ENCODE assay signal across 9 mouse cellular contexts in genomic region chr11:100485801-100486538, GRCm38 (mm10). TPM values are rescaled to one million over a fixed set of nuclear protein-coding genes. Genes with fewer than 3 reads are reported as not detected.
DNase-seq lines count a peak whose midpoint lies in the region; ATAC-seq lines count a peak whose summit lies in the region.
"Had no signal": no experiment of that assay in that cellular context is flagged by ENCODE, and none has a peak within 500 bp of the region (broad histone marks: within the 10 kb centered on the region; RNA-seq: fewer than 3 reads in every experiment).

No protein-coding gene starts in this region.

- H3K4me3 ChIP-seq in midbrain, embryonic 10.5 days, result no peak overlapping the region
- no peak overlapping the region for H3K4me3 ChIP-seq in midbrain, embryonic 15.5 days
- H3K4me3 ChIP-seq in forebrain, embryonic 10.5 days, result no peak overlapping the region
- H3K4me3 ChIP-seq: midbrain, embryonic 12.5 days had no signal

- no peak overlapping the region for H3K27ac ChIP-seq in midbrain, embryonic 10.5 days (replicated peaks)
- no peak overlapping the region for H3K27ac ChIP-seq in midbrain, embryonic 15.5 days
- H3K27ac ChIP-seq in forebrain, embryonic 10.5 days, result no peak overlapping the region
- H3K27ac ChIP-seq: midbrain, embryonic 12.5 days had no signal

- 90% methylated on average over 8 of the region's 8 CpGs for WGBS in midbrain, embryonic 10.5 days
- WGBS in midbrain, embryonic 15.5 days, result 86% methylated on average over 8 of the region's 8 CpGs
- WGBS in forebrain, embryonic 10.5 days, result 91% methylated on average over 8 of the region's 8 CpGs

- no peak overlapping the region for H3K9ac ChIP-seq in midbrain, embryonic 15.5 days
- H3K9ac ChIP-seq: midbrain, embryonic 12.5 days had no signal

- H3K4me1 ChIP-seq in midbrain, embryonic 10.5 days, result no peaks in the 10 kb centered on the region
- no peaks in the 10 kb centered on the region for H3K4me1 ChIP-seq in midbrain, embryonic 15.5 days
- no peaks in the 10 kb centered on the region for H3K4me1 ChIP-seq in forebrain, embryonic 10.5 days
- H3K4me1 ChIP-seq: midbrain, embryonic 12.5 days had no signal

- no peaks in the 10 kb centered on the region for H3K27me3 ChIP-seq in midbrain, embryonic 10.5 days (ENCODE audit: low read depth, poor library complexity, severe bottlenecking)
- no peaks in the 10 kb centered on the region for H3K27me3 ChIP-seq in midbrain, embryonic 15.5 days (replicated peaks)
- no peaks in the 10 kb centered on the region for H3K27me3 ChIP-seq in forebrain, embryonic 10.5 days (ENCODE audit: poor library complexity, severe bottlenecking)
- H3K27me3 ChIP-seq: midbrain, embryonic 12.5 days had no signal

- no peak overlapping the region for H3K4me2 ChIP-seq in midbrain, embryonic 15.5 days
- H3K4me2 ChIP-seq: midbrain, embryonic 12.5 days had no signal

- peaks cover 100% of the 10 kb centered on the region for H3K36me3 ChIP-seq in midbrain, embryonic 10.5 days
- H3K36me3 ChIP-seq in midbrain, embryonic 15.5 days (replicated peaks), result peaks cover 68% of the 10 kb centered on the region
- peaks cover 100% of the 10 kb centered on the region for H3K36me3 ChIP-seq in forebrain, embryonic 10.5 days (replicated peaks)

- DNase-seq in CD4-positive, CD25-positive, alpha-beta regulatory T cell, adult 2 months (ENCODE audit: low read depth, low spot score), result peak; percentile 78
- peak; percentile 25 for DNase-seq in midbrain, embryonic 10.5 days (ENCODE audit: low spot score)
- peak; percentile 61 for DNase-seq in embryo, embryonic 11 days
- peak; percentile 16 for DNase-seq in lung, postnatal 25 days (ENCODE audit: low spot score)
- DNase-seq in forebrain, embryonic 10.5 days (ENCODE audit: extremely low spot score, low spot score), result no peak

- ATAC-seq in CD4-positive, CD25-positive, alpha-beta regulatory T cell, adult 4 months, result no peak
- ATAC-seq in midbrain, embryonic 15.5 days (replicated peaks), result no peak
- ATAC-seq in activated CD4-positive, CD25-positive, alpha-beta regulatory T cell, adult 4 months, result no peak

- H3K9me3 ChIP-seq in midbrain, embryonic 10.5 days (replicated peaks), result no peaks in the 10 kb centered on the region
- no peaks in the 10 kb centered on the region for H3K9me3 ChIP-seq in midbrain, embryonic 15.5 days
- H3K9me3 ChIP-seq in forebrain, embryonic 10.5 days, result no peaks in the 10 kb centered on the region
- H3K9me3 ChIP-seq: midbrain, embryonic 12.5 days had no signal

RNA-seq across cellular contexts. Expression of gene Klhl11, which starts 13.4 kb away (rescaled TPM):
- 1 to 10 TPM; 2.2 to 3.0 TPM for polyA plus RNA-seq in CD4-positive, CD25-positive, alpha-beta regulatory T cell, adult 4 months (2017; shearing (Covaris generic))
- polyA plus RNA-seq in midbrain, embryonic 10.5 days (2016; fragmentation: Nextera tagmentation; extraction: Ambion mirVana), result 6.9 and 8.2 TPM in 2 replicates
- polyA plus RNA-seq in midbrain, embryonic 15.5 days (2015; fragmentation: Nextera tagmentation; extraction: Ambion mirVana), result 12.4 and 12.8 TPM in 2 replicates
- 8.2 and 10.0 TPM in 2 replicates for polyA plus RNA-seq in forebrain, embryonic 10.5 days (2016; fragmentation: Nextera tagmentation; extraction: Ambion mirVana)
- polyA plus RNA-seq in activated CD4-positive, CD25-positive, alpha-beta regulatory T cell, adult 4 months (2017; shearing (Covaris generic)), result 1 to 10 TPM; 1.9 to 2.1 TPM

RNA-seq across cellular contexts. Expression of gene Acly, which starts 41.8 kb away (rescaled TPM):
- 100 to 1,000 TPM; 102 to 153 TPM for polyA plus RNA-seq in CD4-positive, CD25-positive, alpha-beta regulatory T cell, adult 4 months (2017; shearing (Covaris generic))
- 312 and 380 TPM in 2 replicates for polyA plus RNA-seq in midbrain, embryonic 10.5 days (2016; fragmentation: Nextera tagmentation; extraction: Ambion mirVana)
- polyA plus RNA-seq in midbrain, embryonic 15.5 days (2015; fragmentation: Nextera tagmentation; extraction: Ambion mirVana), result 225 and 227 TPM in 2 replicates
- polyA plus RNA-seq in forebrain, embryonic 10.5 days (2016; fragmentation: Nextera tagmentation; extraction: Ambion mirVana), result 287 and 294 TPM in 2 replicates
- polyA plus RNA-seq in activated CD4-positive, CD25-positive, alpha-beta regulatory T cell, adult 4 months (2017; shearing (Covaris generic)), result 10 to 100 TPM; 57.2 to 76.7 TPM

RNA-seq across cellular contexts. Expression of gene Klhl10, which starts 44.3 kb away (rescaled TPM):
- polyA plus RNA-seq in CD4-positive, CD25-positive, alpha-beta regulatory T cell, adult 4 months (2017; shearing (Covaris generic)), result under 1 TPM; 0.16 to 0.65 TPM
- polyA plus RNA-seq in midbrain, embryonic 10.5 days (2016; fragmentation: Nextera tagmentation; extraction: Ambion mirVana), result 0.62 and 0.73 TPM in 2 replicates
- 0.89 and 1.1 TPM in 2 replicates for polyA plus RNA-seq in midbrain, embryonic 15.5 days (2015; fragmentation: Nextera tagmentation; extraction: Ambion mirVana)
- 0.51 and 0.76 TPM in 2 replicates for polyA plus RNA-seq in forebrain, embryonic 10.5 days (2016; fragmentation: Nextera tagmentation; extraction: Ambion mirVana)
- polyA plus RNA-seq in activated CD4-positive, CD25-positive, alpha-beta regulatory T cell, adult 4 months (2017; shearing (Covaris generic)), result not detected

RNA-seq across cellular contexts. Expression of gene Nt5c3b, which starts 44.4 kb away (rescaled TPM):
- polyA plus RNA-seq in CD4-positive, CD25-positive, alpha-beta regulatory T cell, adult 4 months (2017; shearing (Covaris generic)), result 100 to 1,000 TPM; 126 to 156 TPM
- polyA plus RNA-seq in midbrain, embryonic 10.5 days (2016; fragmentation: Nextera tagmentation; extraction: Ambion mirVana), result 115 and 120 TPM in 2 replicates
- polyA plus RNA-seq in midbrain, embryonic 15.5 days (2015; fragmentation: Nextera tagmentation; extraction: Ambion mirVana), result 115 and 116 TPM in 2 replicates
- polyA plus RNA-seq in forebrain, embryonic 10.5 days (2016; fragmentation: Nextera tagmentation; extraction: Ambion mirVana), result 122 and 125 TPM in 2 replicates
- 100 to 1,000 TPM; 118 to 125 TPM for polyA plus RNA-seq in activated CD4-positive, CD25-positive, alpha-beta regulatory T cell, adult 4 months (2017; shearing (Covaris generic))

RNA-seq across cellular contexts. Expression of gene Ttc25, which starts 59.4 kb away (rescaled TPM):
- polyA plus RNA-seq in CD4-positive, CD25-positive, alpha-beta regulatory T cell, adult 4 months (2017; shearing (Covaris generic)), result under 1 TPM in 1 of 2 experiments, not detected in 1; 0.24 TPM
- polyA plus RNA-seq in midbrain, embryonic 10.5 days (2016; fragmentation: Nextera tagmentation; extraction: Ambion mirVana), result 1.9 and 2.3 TPM in 2 replicates
- polyA plus RNA-seq in midbrain, embryonic 15.5 days (2015; fragmentation: Nextera tagmentation; extraction: Ambion mirVana), result 1.8 and 2.4 TPM in 2 replicates
- polyA plus RNA-seq in forebrain, embryonic 10.5 days (2016; fragmentation: Nextera tagmentation; extraction: Ambion mirVana), result 1.4 and 1.5 TPM in 2 replicates
- polyA plus RNA-seq in activated CD4-positive, CD25-positive, alpha-beta regulatory T cell, adult 4 months (2017; shearing (Covaris generic)), result under 1 TPM in 1 of 2 experiments, not detected in 1; 0.15 TPM
